ENCODE assay signal across 8 mouse cellular contexts in genomic region chr13:23581408-23582218, GRCm38 (mm10). TPM values are rescaled to one million over a fixed set of nuclear protein-coding genes. Genes with fewer than 3 reads are reported as not detected.
A peak's percentile ranks its signal among the peaks of the same experiment; 100 is the strongest.
DNase-seq lines count a peak whose midpoint lies in the region; ATAC-seq and TF ChIP-seq lines count a peak whose summit lies in the region.

TSS of gene Hist1h4d (plus strand) at chr13:23581598.

- peaks cover 71% of the 10 kb centered on the region for H3K4me1 ChIP-seq in erythroblast, embryonic 14.5 days (ENCODE audit: control insufficient read depth)
- peaks cover 17% of the 10 kb centered on the region; the same call in 1 of the 2 replicates for H3K4me1 ChIP-seq in heart, embryonic 11.5 days (ENCODE audit: control insufficient read depth, insufficient read depth, low read length)
- H3K4me1 ChIP-seq in kidney, postnatal 0 days (replicated peaks; ENCODE audit: insufficient read depth, low read length) = peaks cover under 1% of the 10 kb centered on the region; the same call in 1 of the 2 replicates
- H3K4me1 ChIP-seq in liver, embryonic 11.5 days (replicated peaks; ENCODE audit: control insufficient read depth, insufficient read depth, low read length) = peaks cover 33% of the 10 kb centered on the region
- peaks cover 28% of the 10 kb centered on the region; the same call in 1 of the 2 replicates for H3K4me1 ChIP-seq in stomach, embryonic 14.5 days (ENCODE audit: control insufficient read depth, insufficient read depth, low read length)

- WGBS in heart, embryonic 11.5 days (ENCODE audit: insufficient replicate concordance) = under 1% methylated on average over 43 of the region's 43 CpGs
- WGBS in kidney, postnatal 0 days = under 1% methylated on average over 42 of the region's 43 CpGs
- under 1% methylated on average over 43 of the region's 43 CpGs for WGBS in liver, embryonic 11.5 days
- under 1% methylated on average over 43 of the region's 43 CpGs for WGBS in stomach, embryonic 14.5 days

- DNase-seq in B cell, adult 2 months = peak; percentile 97
- DNase-seq in brain, embryonic 14.5 days (ENCODE audit: low read depth) = peak; percentile 99
- DNase-seq in kidney, postnatal 0 days (ENCODE audit: low spot score) = peak; percentile 97
- DNase-seq in liver, embryonic 11.5 days (ENCODE audit: low spot score) = peak; percentile 97
- DNase-seq in naive thymus-derived CD4-positive, alpha-beta T cell, adult 2 months (ENCODE audit: low read depth) = peak; percentile 96

- ATAC-seq in heart, embryonic 11.5 days (replicated peaks; ENCODE audit: insufficient number of reproducible peaks, low FRiP score, low TSS enrichment) = peak; percentile 83
- ATAC-seq in kidney, postnatal 0 days (replicated peaks; ENCODE audit: low FRiP score, low read depth) = peak; percentile 88
- ATAC-seq in liver, embryonic 11.5 days (replicated peaks; ENCODE audit: low FRiP score) = peak; percentile 85
- ATAC-seq in stomach, embryonic 14.5 days (ENCODE audit: insufficient number of reproducible peaks, insufficient read depth, low FRiP score, low read depth) = peak; percentile 88

- peak; percentile 86; the same call in 1 of the 2 replicates for TF ChIP-seq POLR2A in brain, embryonic 14.5 days (IDR thresholded peaks at IDR 0.05; ENCODE audit: borderline replicate concordance, extremely low read depth, insufficient read depth, insufficient read length, poor library complexity, severe bottlenecking)

- H3K9ac ChIP-seq in heart, embryonic 11.5 days (ENCODE audit: low read depth, low read length) = peak within 1 kb of the TSS; percentile 84
- H3K9ac ChIP-seq in kidney, postnatal 0 days (ENCODE audit: low read depth, low read length) = peak within 1 kb of the TSS; percentile 67
- H3K9ac ChIP-seq in liver, embryonic 11.5 days (ENCODE audit: low read depth, low read length) = peak within 1 kb of the TSS; percentile 77
- peak within 1 kb of the TSS; percentile 68 for H3K9ac ChIP-seq in stomach, embryonic 14.5 days (replicated peaks; ENCODE audit: low read depth, low read length)

- no peaks in the 10 kb centered on the region for H3K9me3 ChIP-seq in erythroblast, embryonic 14.5 days (ENCODE audit: control insufficient read depth, low read length)
- H3K9me3 ChIP-seq in heart, embryonic 11.5 days (replicated peaks; ENCODE audit: control insufficient read depth, low read length) = no peaks in the 10 kb centered on the region
- H3K9me3 ChIP-seq in kidney, postnatal 0 days (replicated peaks; ENCODE audit: low read length) = no peaks in the 10 kb centered on the region
- no peaks in the 10 kb centered on the region for H3K9me3 ChIP-seq in liver, embryonic 11.5 days (ENCODE audit: control insufficient read depth, low read length)
- H3K9me3 ChIP-seq in stomach, embryonic 14.5 days (ENCODE audit: control insufficient read depth, low read depth, low read length) = no peaks in the 10 kb centered on the region

- H3K27me3 ChIP-seq in erythroblast, embryonic 14.5 days (ENCODE audit: control insufficient read depth) = no peaks in the 10 kb centered on the region
- no peaks in the 10 kb centered on the region for H3K27me3 ChIP-seq in heart, embryonic 11.5 days (ENCODE audit: control insufficient read depth, insufficient read depth, low read length)
- no peaks in the 10 kb centered on the region for H3K27me3 ChIP-seq in kidney, postnatal 0 days (ENCODE audit: insufficient read depth, low read length)
- H3K27me3 ChIP-seq in liver, embryonic 11.5 days (replicated peaks; ENCODE audit: control insufficient read depth, insufficient read depth, low read length) = no peaks in the 10 kb centered on the region
- H3K27me3 ChIP-seq in stomach, embryonic 14.5 days (ENCODE audit: control insufficient read depth, insufficient read depth, low read length) = no peaks in the 10 kb centered on the region

- H3K4me2 ChIP-seq in heart, embryonic 11.5 days = peak within 1 kb of the TSS; percentile 85
- H3K4me2 ChIP-seq in kidney, postnatal 0 days (ENCODE audit: low read length) = peak within 1 kb of the TSS; percentile 79
- peak within 1 kb of the TSS; percentile 77 for H3K4me2 ChIP-seq in liver, embryonic 11.5 days
- H3K4me2 ChIP-seq in stomach, embryonic 14.5 days (replicated peaks; ENCODE audit: low read depth, low read length) = peak within 1 kb of the TSS; percentile 83

- no peak for TF ChIP-seq CTCF in brain, embryonic 14.5 days (IDR thresholded peaks at IDR 0.05; ENCODE audit: borderline replicate concordance, extremely low read depth, insufficient read depth, insufficient read length)
- no peak for TF ChIP-seq CTCF in kidney, postnatal 0 days (IDR thresholded peaks at IDR 0.05; ENCODE audit: low read depth)

- peak within 1 kb of the TSS; percentile 91 for H3K27ac ChIP-seq in heart, embryonic 11.5 days (ENCODE audit: low read depth, low read length)
- H3K27ac ChIP-seq in kidney, postnatal 0 days = peak within 1 kb of the TSS; percentile 97
- peak within 1 kb of the TSS; percentile 100 for H3K27ac ChIP-seq in liver, embryonic 11.5 days (ENCODE audit: low read depth, low read length)
- peak within 1 kb of the TSS; percentile 96 for H3K27ac ChIP-seq in stomach, embryonic 14.5 days (ENCODE audit: low read length)

- H3K4me3 ChIP-seq in erythroblast, embryonic 14.5 days (replicated peaks) = peak within 1 kb of the TSS; percentile 67
- peak within 1 kb of the TSS; percentile 49 for H3K4me3 ChIP-seq in heart, embryonic 11.5 days (ENCODE audit: low read depth, low read length)
- peak within 1 kb of the TSS; percentile 50 for H3K4me3 ChIP-seq in kidney, postnatal 0 days (replicated peaks; ENCODE audit: low read depth, low read length)
- H3K4me3 ChIP-seq in liver, embryonic 11.5 days (ENCODE audit: low read depth, low read length) = peak within 1 kb of the TSS; percentile 50
- peak within 1 kb of the TSS; percentile 47 for H3K4me3 ChIP-seq in stomach, embryonic 14.5 days (ENCODE audit: low read depth, low read length)

- peaks cover 11% of the 10 kb centered on the region for H3K36me3 ChIP-seq in erythroblast, embryonic 14.5 days (ENCODE audit: control insufficient read depth)
- H3K36me3 ChIP-seq in heart, embryonic 11.5 days (ENCODE audit: control insufficient read depth, insufficient read depth, low read length) = no peaks in the 10 kb centered on the region
- no peaks in the 10 kb centered on the region for H3K36me3 ChIP-seq in kidney, postnatal 0 days (ENCODE audit: insufficient read depth, low read length)
- no peaks in the 10 kb centered on the region for H3K36me3 ChIP-seq in liver, embryonic 11.5 days (ENCODE audit: control insufficient read depth, insufficient read depth, low read length)
- H3K36me3 ChIP-seq in stomach, embryonic 14.5 days (ENCODE audit: control insufficient read depth, insufficient read depth, low read length) = no peaks in the 10 kb centered on the region

RNA-seq across cellular contexts. Expression of gene Hist1h4d, which starts in this region (rescaled TPM):
- 6.5 and 18.7 TPM in 2 replicates for polyA plus RNA-seq in brain, embryonic 14.5 days (2012; rRNA removed)
- 5.1 and 11.8 TPM in 2 replicates for polyA plus RNA-seq in erythroblast, embryonic 14.5 days (2012)
- polyA plus RNA-seq in heart, embryonic 11.5 days (2014; fragmentation: Nextera tagmentation; extraction: Ambion mirVana) = 42.3 and 51.7 TPM in 2 replicates
- 68.3 and 77.0 TPM in 2 replicates for polyA plus RNA-seq in kidney, postnatal 0 days (2015; fragmentation: Nextera tagmentation; extraction: Ambion mirVana)
- 92.8 and 99.3 TPM in 2 replicates for polyA plus RNA-seq in liver, embryonic 11.5 days (2014; fragmentation: Nextera tagmentation; extraction: Ambion mirVana)
- 99.6 and 119 TPM in 2 replicates for polyA plus RNA-seq in stomach, embryonic 14.5 days (2014; fragmentation: Nextera tagmentation; extraction: Ambion mirVana)

Comparison
In these comparisons a context has a peak if more than half of its experiments do, and no peak if none do; other contexts are left out.
1. Peak in every context shown above with its lines: DNase-seq, ATAC-seq, H3K4me3 ChIP-seq and H3K27ac ChIP-seq.